In the genomic region with DNA sequence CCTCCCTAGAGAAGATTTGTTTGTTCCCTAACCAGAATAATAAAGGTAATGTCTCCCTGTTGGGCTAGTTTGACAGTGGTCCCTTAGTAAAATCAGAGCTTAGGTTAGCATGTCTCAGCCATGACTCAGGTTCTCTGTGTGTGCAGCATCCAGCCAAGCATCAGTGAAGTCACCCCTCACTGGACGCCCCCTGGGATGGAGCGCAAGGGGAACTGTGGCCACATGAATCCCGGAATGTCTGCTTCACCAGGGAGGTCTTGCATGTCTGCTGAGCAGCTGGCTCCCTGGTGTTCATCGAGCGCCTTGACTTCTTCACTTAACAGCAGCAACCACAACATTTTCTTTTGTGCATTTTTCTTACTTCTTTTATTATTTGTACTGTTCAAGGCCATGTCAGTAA, we compare ENCODE assay signal across 29 mouse cellular contexts. TPM values are rescaled to one million over a fixed set of nuclear protein-coding genes. Genes with fewer than 3 reads are reported as not detected.
A peak's percentile ranks its signal among the peaks of the same experiment; 100 is the strongest.
DNase-seq lines count a peak whose midpoint lies in the region; ATAC-seq and TF ChIP-seq lines count a peak whose summit lies in the region.
"Had no signal": no experiment of that assay in that cellular context is flagged by ENCODE, and none has a peak within 500 bp of the region (broad histone marks: within the 10 kb centered on the region; RNA-seq: fewer than 3 reads in every experiment).

No protein-coding gene starts in this region.

- H3K9ac ChIP-seq in forebrain, embryonic 12.5 days, result 0 out of 2 replicates have a peak overlapping the region, but pooled peaks have one; percentile 7
- no peak overlapping the region for H3K9ac ChIP-seq in forebrain, postnatal 0 days
- H3K9ac ChIP-seq in lung, embryonic 14.5 days, result no peak overlapping the region
- H3K9ac ChIP-seq: embryonic facial prominence, embryonic 12.5 days; embryonic facial prominence, embryonic 15.5 days; forebrain, embryonic 13.5 days; forebrain, embryonic 15.5 days had no signal

- in situ Hi-C loops in Patski (cut with MboI; ENCODE audit: low pct_unique_long_range_greater_than_20kb), result no loop called here

- no peaks in the 10 kb centered on the region for H3K4me1 ChIP-seq in forebrain, embryonic 12.5 days
- no peaks in the 10 kb centered on the region for H3K4me1 ChIP-seq in forebrain, postnatal 0 days (ENCODE audit: insufficient read depth)
- no peaks in the 10 kb centered on the region for H3K4me1 ChIP-seq in lung, embryonic 14.5 days (ENCODE audit: insufficient read depth)
- no peaks in the 10 kb centered on the region for H3K4me1 ChIP-seq in lung, adult 2 months (ENCODE audit: control insufficient read depth, insufficient read depth, low read length)
- H3K4me1 ChIP-seq: embryonic facial prominence, embryonic 12.5 days; embryonic facial prominence, embryonic 15.5 days; forebrain, embryonic 10.5 days; forebrain, embryonic 13.5 days; forebrain, embryonic 15.5 days had no signal

- POLR2A ChIA-PET in Patski (lab: Charles Lee), result no interaction called here

- no peak overlapping the region for H3K4me2 ChIP-seq in forebrain, embryonic 12.5 days
- H3K4me2 ChIP-seq in forebrain, postnatal 0 days (ENCODE audit: low read depth), result no peak overlapping the region
- no peak overlapping the region for H3K4me2 ChIP-seq in lung, embryonic 14.5 days
- H3K4me2 ChIP-seq: embryonic facial prominence, embryonic 12.5 days; embryonic facial prominence, embryonic 15.5 days; forebrain, embryonic 13.5 days; forebrain, embryonic 15.5 days had no signal

- WGBS in forebrain, embryonic 12.5 days, result 54% methylated on average over 5 of the region's 5 CpGs
- 64% methylated on average over 5 of the region's 5 CpGs for WGBS in forebrain, postnatal 0 days
- WGBS in lung, embryonic 14.5 days, result 38% methylated on average over 5 of the region's 5 CpGs
- 47% methylated on average over 5 of the region's 5 CpGs for WGBS in lung, adult 2 months

- no peaks in the 10 kb centered on the region for H3K36me3 ChIP-seq in forebrain, embryonic 12.5 days (replicated peaks)
- no peaks in the 10 kb centered on the region for H3K36me3 ChIP-seq in forebrain, postnatal 0 days (ENCODE audit: insufficient read depth)
- no peaks in the 10 kb centered on the region for H3K36me3 ChIP-seq in lung, embryonic 14.5 days (ENCODE audit: insufficient read depth)
- H3K36me3 ChIP-seq: embryonic facial prominence, embryonic 12.5 days; embryonic facial prominence, embryonic 15.5 days; forebrain, embryonic 10.5 days; forebrain, embryonic 15.5 days; G1E had no signal

- no peak overlapping the region for H3K27ac ChIP-seq in forebrain, embryonic 12.5 days
- H3K27ac ChIP-seq in forebrain, postnatal 0 days (ENCODE audit: low read depth, low read length), result no peak overlapping the region
- H3K27ac ChIP-seq in lung, embryonic 14.5 days (ENCODE audit: low read depth), result no peak overlapping the region
- H3K27ac ChIP-seq: embryonic facial prominence, embryonic 12.5 days; embryonic facial prominence, embryonic 15.5 days; forebrain, embryonic 10.5 days; forebrain, embryonic 13.5 days; forebrain, embryonic 15.5 days had no signal

- no peak for TF ChIP-seq POLR2A in lung, adult 2 months (IDR thresholded peaks at IDR 0.05; ENCODE audit: borderline replicate concordance, extremely low read depth, low read depth, low read length)

- H3K4me3 ChIP-seq in forebrain, embryonic 12.5 days (replicated peaks), result no peak overlapping the region
- H3K4me3 ChIP-seq in forebrain, postnatal 0 days (ENCODE audit: low read depth, low read length), result no peak overlapping the region
- no peak overlapping the region for H3K4me3 ChIP-seq in lung, embryonic 14.5 days (ENCODE audit: low read depth, low read length)
- no peak overlapping the region for H3K4me3 ChIP-seq in lung, adult 2 months (replicated peaks; ENCODE audit: extremely low read depth, low read depth, low read length)
- H3K4me3 ChIP-seq: embryonic facial prominence, embryonic 12.5 days; embryonic facial prominence, embryonic 15.5 days; erythroblast, embryonic 14.5 days; forebrain, embryonic 10.5 days; forebrain, embryonic 13.5 days; forebrain, embryonic 15.5 days had no signal

- CTCF ChIA-PET in Patski (lab: Charles Lee), result interaction anchor here (2.2 kb wide), 1 partner anchor 12 kb away, joined by 7 read pairs; the partner anchor contains the start of gene Cyb5r1

- H3K27me3 ChIP-seq in forebrain, embryonic 12.5 days, result no peaks in the 10 kb centered on the region; the same call in 1 of the 2 replicates
- H3K27me3 ChIP-seq in forebrain, postnatal 0 days (ENCODE audit: insufficient read depth, low read length), result no peaks in the 10 kb centered on the region
- H3K27me3 ChIP-seq in lung, embryonic 14.5 days (ENCODE audit: insufficient read depth, low read length), result no peaks in the 10 kb centered on the region
- no peaks in the 10 kb centered on the region for H3K27me3 ChIP-seq in Patski
- H3K27me3 ChIP-seq: CH12.LX; embryonic facial prominence, embryonic 12.5 days; embryonic facial prominence, embryonic 15.5 days; forebrain, embryonic 15.5 days had no signal

- TF ChIP-seq CTCF in forebrain, postnatal 0 days (IDR thresholded peaks at IDR 0.05; ENCODE audit: low read depth), result no peak
- no peak for TF ChIP-seq CTCF in lung, embryonic 14.5 days (IDR thresholded peaks at IDR 0.05; ENCODE audit: low read depth)
- TF ChIP-seq CTCF in lung, adult 2 months (IDR thresholded peaks at IDR 0.05; ENCODE audit: insufficient read depth, low read length), result no peak
- no peak for TF ChIP-seq CTCF in Patski (IDR thresholded peaks at IDR 0.05)

- H3K9me3 ChIP-seq in forebrain, embryonic 12.5 days, result no peaks in the 10 kb centered on the region
- no peaks in the 10 kb centered on the region for H3K9me3 ChIP-seq in forebrain, postnatal 0 days (ENCODE audit: low read length)
- no peaks in the 10 kb centered on the region for H3K9me3 ChIP-seq in lung, embryonic 14.5 days (ENCODE audit: low read depth, low read length)
- H3K9me3 ChIP-seq: embryonic facial prominence, embryonic 12.5 days; embryonic facial prominence, embryonic 15.5 days; forebrain, embryonic 10.5 days; forebrain, embryonic 13.5 days; forebrain, embryonic 15.5 days; G1E had no signal

- ATAC-seq in forebrain, embryonic 12.5 days (ENCODE audit: low FRiP score), result no peak
- no peak for ATAC-seq in forebrain, postnatal 0 days
- no peak for ATAC-seq in lung, embryonic 14.5 days (ENCODE audit: insufficient read depth)
- ATAC-seq in Patski, result peak; percentile 65
- ATAC-seq: CD4-positive, CD25-positive, alpha-beta regulatory T cell, adult 4 months; forebrain, embryonic 13.5 days; forebrain, embryonic 15.5 days had no signal

- no peak for DNase-seq in forebrain, postnatal 0 days
- peak; percentile 4 for DNase-seq in lung, embryonic 14.5 days
- DNase-seq in lung, adult 2 months, result no peak
- peak; percentile 81 for DNase-seq in Patski (ENCODE audit: low read depth, low spot score)
- DNase-seq in layer of hippocampus, postnatal 14 days (ENCODE audit: low spot score in 2 of 2), result no peak
- DNase-seq: adrenal gland, adult 2 months; adrenal gland, postnatal 10 days; adrenal gland, postnatal 25 days; cerebellum, adult 11 months; cerebellum, adult 18-20 months; cerebellum, adult 8-10 months; cerebellum, adult 9-11 months; cerebellum, postnatal 14 days; cerebellum, postnatal 36 days; embryo, embryonic 11 days had no signal

RNA-seq across cellular contexts. Expression of gene 4933406M09Rik, which starts 8.1 kb away (rescaled TPM):
- polyA plus RNA-seq in forebrain, embryonic 12.5 days (2016; fragmentation: Nextera tagmentation; extraction: Ambion mirVana), result not detected in 2 replicates
- not detected in 2 replicates for total RNA-seq in forebrain, postnatal 0 days (2014; rRNA removed)
- not detected in 2 replicates for polyA plus RNA-seq in forebrain, postnatal 0 days (2015; fragmentation: Nextera tagmentation; extraction: Ambion mirVana)
- polyA plus RNA-seq in lung, embryonic 14.5 days (2014; fragmentation: Nextera tagmentation; extraction: Ambion mirVana), result not detected in 2 replicates
- polyA plus RNA-seq in lung, adult 2 months (2012; rRNA removed), result not detected in 2 replicates
- polyA plus RNA-seq in Patski (2021), result not detected
- not detected for total RNA-seq in layer of hippocampus, postnatal 14 days (2021)
- total RNA-seq: adrenal gland, adult 2 months; adrenal gland, postnatal 10 days; adrenal gland, postnatal 25 days; adrenal gland, postnatal 4 days; CH12.LX; common myeloid progenitor, adult 5-6 weeks had no signal
- polyA plus RNA-seq: adrenal gland, adult 2 months; brain, embryonic 14.5 days; CD4-positive, CD25-positive, alpha-beta regulatory T cell, adult 4 months; embryonic facial prominence, embryonic 12.5 days; embryonic facial prominence, embryonic 15.5 days; forebrain, embryonic 10.5 days; forebrain, embryonic 13.5 days; forebrain, embryonic 15.5 days; frontal cortex, adult 2 months; G1E had no signal

RNA-seq across cellular contexts. Expression of gene Cyb5r1, which starts 11.5 kb away (rescaled TPM):
- 19.2 and 21.5 TPM in 2 replicates for polyA plus RNA-seq in forebrain, embryonic 12.5 days (2016; fragmentation: Nextera tagmentation; extraction: Ambion mirVana)
- 9.2 and 16.0 TPM in 2 replicates for total RNA-seq in forebrain, postnatal 0 days (2014; rRNA removed)
- polyA plus RNA-seq in forebrain, postnatal 0 days (2015; fragmentation: Nextera tagmentation; extraction: Ambion mirVana), result 9.5 and 14.5 TPM in 2 replicates
- 33.9 and 37.8 TPM in 2 replicates for polyA plus RNA-seq in lung, embryonic 14.5 days (2014; fragmentation: Nextera tagmentation; extraction: Ambion mirVana)
- 41.6 and 59.5 TPM in 2 replicates for polyA plus RNA-seq in lung, adult 2 months (2012; rRNA removed)
- 104 TPM for polyA plus RNA-seq in Patski (2021)
- total RNA-seq in layer of hippocampus, postnatal 14 days (2021), result 10 to 100 TPM; 24.0 to 31.4 TPM

RNA-seq across cellular contexts. Expression of gene Adipor1, which starts 21.4 kb away (rescaled TPM):
- 61.1 and 65.1 TPM in 2 replicates for polyA plus RNA-seq in forebrain, embryonic 12.5 days (2016; fragmentation: Nextera tagmentation; extraction: Ambion mirVana)
- total RNA-seq in forebrain, postnatal 0 days (2014; rRNA removed), result 80.0 and 82.0 TPM in 2 replicates
- 62.2 and 68.2 TPM in 2 replicates for polyA plus RNA-seq in forebrain, postnatal 0 days (2015; fragmentation: Nextera tagmentation; extraction: Ambion mirVana)
- 83.9 and 86.8 TPM in 2 replicates for polyA plus RNA-seq in lung, embryonic 14.5 days (2014; fragmentation: Nextera tagmentation; extraction: Ambion mirVana)
- polyA plus RNA-seq in lung, adult 2 months (2012; rRNA removed), result 134 and 155 TPM in 2 replicates
- polyA plus RNA-seq in Patski (2021), result 144 TPM
- total RNA-seq in layer of hippocampus, postnatal 14 days (2021), result 10 to 100 TPM; 62.2 to 64.1 TPM

RNA-seq across cellular contexts. Expression of gene Tmem183a, which starts 32.0 kb away (rescaled TPM):
- 130 and 131 TPM in 2 replicates for polyA plus RNA-seq in forebrain, embryonic 12.5 days (2016; fragmentation: Nextera tagmentation; extraction: Ambion mirVana)
- 177 and 184 TPM in 2 replicates for total RNA-seq in forebrain, postnatal 0 days (2014; rRNA removed)
- 103 and 123 TPM in 2 replicates for polyA plus RNA-seq in forebrain, postnatal 0 days (2015; fragmentation: Nextera tagmentation; extraction: Ambion mirVana)
- polyA plus RNA-seq in lung, embryonic 14.5 days (2014; fragmentation: Nextera tagmentation; extraction: Ambion mirVana), result 106 TPM in 2 replicates
- polyA plus RNA-seq in lung, adult 2 months (2012; rRNA removed), result 44.9 and 71.8 TPM in 2 replicates
- polyA plus RNA-seq in Patski (2021), result 67.9 TPM
- 10 to 100 TPM; 80.0 to 84.3 TPM for total RNA-seq in layer of hippocampus, postnatal 14 days (2021)

Comparison
In these comparisons a context has a peak if more than half of its experiments do, and no peak if none do; other contexts are left out.
1. DNase-seq: peak in lung, embryonic 14.5 days (single experiment) and Patski (single experiment); none in forebrain, postnatal 0 days (single experiment), lung, adult 2 months (single experiment) and layer of hippocampus, postnatal 14 days (0 of 2).